Mouse (Mus musculus): ENCODE results near the gene Ror1. TPM values are rescaled to one million over a fixed set of nuclear protein-coding genes. Genes with fewer than 3 reads are reported as not detected.

Gene Ror1
- total RNA-seq, 2 experiments from 2014 or later, result not detected

DNA sequence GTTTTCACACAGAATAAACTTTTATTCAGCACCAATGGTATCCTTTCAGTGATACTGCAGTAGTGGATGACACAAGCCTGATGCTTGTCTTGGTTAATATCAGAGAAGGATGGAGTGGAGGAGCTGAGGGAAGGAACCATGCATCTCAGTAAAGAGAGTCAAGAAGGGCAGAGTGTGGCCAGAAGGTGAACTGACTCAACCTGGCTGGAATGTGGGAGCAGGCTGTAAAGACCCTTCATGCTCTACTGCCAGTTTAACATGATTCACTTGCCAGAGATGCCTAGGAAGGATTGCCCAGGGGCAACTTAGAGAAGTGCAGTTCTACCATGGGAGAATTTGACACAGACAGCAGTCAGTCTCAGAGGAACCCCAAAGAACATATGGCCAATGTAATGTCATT, 191.2 kb downstream of the Ror1 start:
- ATAC-seq (replicated peaks; ENCODE audit: low FRiP score, poor library complexity, severe bottlenecking), result no peak

DNA sequence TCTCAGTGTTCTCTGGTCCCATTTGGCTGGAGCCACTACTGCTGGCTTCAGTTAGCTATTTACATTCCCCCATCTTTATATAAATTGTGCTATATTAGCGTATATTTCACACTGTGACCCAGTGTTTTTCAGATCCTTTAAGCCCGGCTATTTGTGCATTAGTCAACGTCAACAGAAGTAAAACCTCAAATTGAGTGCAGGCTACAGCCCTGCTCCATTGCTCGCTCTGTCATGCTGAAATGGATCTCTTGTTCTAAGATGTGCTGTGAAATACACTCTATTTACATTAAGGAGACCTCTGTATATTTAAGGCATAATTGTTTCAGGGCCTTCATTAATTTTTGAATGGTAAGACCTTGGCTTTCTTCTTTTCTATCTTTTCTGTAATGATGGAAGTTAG, 192.2 kb downstream of the Ror1 start:
- ATAC-seq (replicated peaks; ENCODE audit: low FRiP score, poor library complexity, severe bottlenecking), result no peak

DNA sequence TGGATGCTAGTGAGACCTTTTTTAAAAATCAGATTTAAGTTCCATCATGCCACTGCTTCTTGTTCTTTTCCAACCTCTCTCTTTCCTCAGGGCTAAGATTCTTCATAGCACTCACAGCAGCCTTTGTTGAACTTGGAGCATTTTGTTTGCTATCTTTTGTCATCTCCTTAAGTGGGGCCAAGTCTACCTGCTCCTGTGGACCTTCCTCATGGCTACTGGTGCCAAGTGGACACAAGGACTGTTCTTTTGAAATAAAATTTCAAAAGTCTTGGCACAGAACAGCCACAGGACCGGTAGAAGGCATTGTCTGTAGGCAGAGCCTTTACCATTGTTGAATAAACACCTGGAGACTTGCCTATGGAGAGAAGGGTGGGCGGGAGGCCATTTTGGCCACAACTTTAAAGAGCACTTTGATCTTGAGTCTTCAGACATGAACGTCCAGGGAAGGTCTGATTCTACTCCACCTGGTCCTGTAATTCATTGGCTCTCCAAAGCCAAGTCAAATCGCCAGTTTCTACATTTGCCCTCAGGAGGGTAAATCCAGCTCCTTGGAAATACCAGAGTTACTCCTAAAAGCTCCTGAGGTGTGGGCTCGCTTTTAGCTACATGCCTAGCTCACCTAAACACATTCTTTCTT, 195.5 kb downstream of the Ror1 start:
- ATAC-seq (replicated peaks; ENCODE audit: low FRiP score, poor library complexity, severe bottlenecking), result no peak

DNA sequence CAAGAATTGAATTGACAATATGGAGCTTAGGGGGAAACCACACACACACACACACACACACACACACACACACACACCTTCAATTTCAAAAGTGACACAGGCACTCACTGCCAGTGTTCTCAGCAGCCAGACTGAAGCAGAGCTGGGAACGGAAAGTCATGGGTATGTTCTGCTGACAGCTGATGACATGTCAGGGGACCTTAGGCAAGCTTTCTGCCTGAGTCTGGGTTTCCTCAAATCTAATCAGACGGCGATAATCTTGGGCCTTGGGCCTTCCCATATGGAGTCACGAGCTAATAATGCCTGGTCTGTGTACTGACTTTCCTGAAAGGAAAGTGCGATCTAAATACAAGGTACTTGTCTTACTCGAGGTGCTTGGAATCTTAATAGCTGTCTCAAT, 202.1 kb downstream of the Ror1 start:
- ATAC-seq (replicated peaks; ENCODE audit: low FRiP score, poor library complexity, severe bottlenecking), result no peak

DNA sequence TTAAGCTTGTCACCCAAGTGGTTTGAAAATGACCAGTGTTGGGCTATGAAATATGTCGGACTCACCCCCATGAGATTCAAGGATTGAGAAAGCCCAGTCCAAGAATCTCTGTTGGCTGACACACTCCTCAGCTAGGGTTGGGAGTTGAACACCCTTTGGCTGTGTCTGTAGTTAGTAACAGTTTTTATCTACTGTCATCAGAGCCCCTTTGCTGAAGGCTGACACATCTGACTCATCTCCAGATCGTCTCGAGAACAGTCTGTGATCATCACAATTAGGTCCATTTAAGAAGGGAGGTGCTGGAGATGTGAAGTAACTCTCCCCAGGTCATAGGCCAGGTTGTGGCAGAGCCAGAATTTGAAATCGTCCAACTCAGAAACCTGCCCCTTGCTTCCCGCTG, 203.0 kb downstream of the Ror1 start:
- ATAC-seq (replicated peaks; ENCODE audit: low FRiP score, poor library complexity, severe bottlenecking), result no peak

DNA sequence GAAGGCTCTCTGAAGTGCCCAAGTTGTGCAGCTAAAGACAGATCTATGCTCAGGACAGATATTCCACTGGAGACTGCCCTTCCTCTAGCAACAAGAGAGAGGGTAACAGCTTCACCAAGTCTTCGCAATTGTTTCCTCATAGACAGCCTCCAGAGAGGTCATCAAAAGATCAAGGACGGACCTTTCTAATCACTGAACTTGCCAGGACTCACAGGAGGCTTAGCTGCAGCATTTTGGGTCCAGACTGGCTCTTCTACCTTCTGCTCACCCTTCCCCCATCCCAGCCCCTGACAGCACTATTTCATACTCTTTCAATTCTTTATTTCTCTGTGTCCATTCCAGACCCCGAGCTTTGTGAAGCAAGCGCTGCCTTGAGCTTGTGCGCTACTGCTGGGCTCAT, 204.6 kb downstream of the Ror1 start:
- ATAC-seq (replicated peaks; ENCODE audit: low FRiP score, poor library complexity, severe bottlenecking), result no peak

DNA sequence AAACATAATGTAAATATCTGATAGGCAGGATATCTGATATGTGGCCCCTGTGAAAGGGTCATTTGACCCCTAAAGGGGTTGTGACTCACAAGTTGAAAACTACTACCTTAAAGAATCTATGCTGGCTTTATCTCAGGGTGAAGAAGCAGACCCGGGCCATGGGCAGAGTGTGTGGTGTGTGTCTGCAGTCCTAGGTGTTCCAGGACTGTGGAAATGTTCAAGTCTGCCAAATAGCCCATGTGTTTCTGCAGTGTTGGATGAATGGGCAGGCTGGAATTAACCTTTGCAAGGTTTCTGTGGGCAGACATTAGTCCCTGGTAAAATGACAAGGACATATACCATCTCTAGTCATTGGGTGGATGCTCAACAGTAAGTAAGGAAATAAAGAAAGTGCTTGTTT, 205.8 kb downstream of the Ror1 start:
- ATAC-seq (replicated peaks; ENCODE audit: low FRiP score, poor library complexity, severe bottlenecking), result no peak

DNA sequence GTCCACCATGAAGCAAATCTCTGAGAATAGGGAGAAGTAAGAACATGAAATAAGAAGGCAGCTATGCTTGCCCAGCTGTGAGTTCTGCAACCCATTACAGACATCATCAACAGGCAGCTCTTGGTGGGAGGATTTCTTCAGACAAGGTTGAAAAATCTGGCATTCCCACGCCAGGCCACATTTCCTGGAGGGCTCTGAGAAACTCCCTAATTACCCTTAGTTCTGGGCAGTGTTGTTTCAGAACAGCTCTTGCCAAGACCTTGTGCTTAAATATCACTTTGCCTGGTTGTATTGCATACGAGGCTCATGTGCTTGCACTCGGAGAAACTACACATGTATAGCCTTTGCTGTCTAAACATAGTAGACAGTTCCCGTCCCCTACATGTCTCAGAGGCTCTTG, 211.8 kb downstream of the Ror1 start:
- no peak for ATAC-seq (replicated peaks; ENCODE audit: low FRiP score, poor library complexity, severe bottlenecking)

DNA sequence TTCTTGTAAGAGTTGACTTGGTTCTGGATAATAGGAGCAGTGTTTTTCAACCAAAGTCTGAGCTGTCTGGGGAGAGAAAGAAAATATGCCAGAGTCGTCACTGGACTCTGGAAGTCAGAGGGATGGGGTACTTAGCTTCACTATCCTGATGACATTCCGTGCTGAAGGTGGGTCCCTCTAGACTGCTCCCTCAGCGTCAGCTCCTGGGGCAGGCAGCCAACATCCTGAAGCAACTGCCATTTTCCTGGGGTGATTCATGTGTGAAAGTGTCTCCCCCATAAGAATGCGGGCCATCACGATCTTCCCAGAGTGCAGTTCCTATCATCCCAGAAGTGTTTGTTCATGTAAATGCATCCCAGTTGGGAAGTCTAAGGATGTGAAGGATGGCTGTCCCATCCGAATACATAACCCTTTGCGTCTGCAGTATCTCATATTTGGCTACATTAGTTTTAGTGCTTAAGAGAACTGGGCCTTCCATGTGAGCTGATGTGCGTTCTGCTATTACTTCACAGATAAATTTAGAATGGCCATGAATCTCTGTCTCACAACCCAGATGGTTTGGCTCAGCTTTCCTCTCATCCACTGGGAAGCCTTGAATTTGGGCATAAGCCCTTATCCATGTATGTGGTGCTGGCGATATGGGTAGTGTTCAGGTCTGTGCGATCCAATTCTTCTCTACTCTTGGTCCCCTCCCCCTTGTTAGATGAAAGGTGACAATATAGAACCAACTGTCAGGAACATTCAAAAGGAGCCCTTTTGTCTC, 216.4 kb downstream of the Ror1 start:
- ATAC-seq (replicated peaks; ENCODE audit: low FRiP score, poor library complexity, severe bottlenecking), result no peak

DNA sequence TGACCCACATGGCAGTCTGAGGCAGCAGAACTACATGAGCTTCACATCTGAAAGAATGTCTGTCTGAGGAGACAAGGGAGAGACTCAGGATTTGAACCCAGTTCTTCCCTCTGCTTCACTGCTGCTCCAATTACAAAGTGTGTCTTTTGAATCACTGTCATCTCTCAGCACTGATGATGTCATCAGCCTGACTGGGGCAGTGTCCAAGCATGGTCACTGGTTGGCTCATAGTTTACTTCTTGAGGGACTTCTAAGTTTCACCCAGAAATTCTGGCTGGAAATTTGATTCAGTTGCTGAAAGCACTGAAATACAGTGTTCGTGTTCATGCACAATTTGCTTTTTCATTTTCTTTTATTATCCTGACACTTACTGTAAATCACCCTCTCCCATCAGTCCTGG, 219.5 kb downstream of the Ror1 start:
- ATAC-seq (replicated peaks; ENCODE audit: low FRiP score, poor library complexity, severe bottlenecking), result no peak

DNA sequence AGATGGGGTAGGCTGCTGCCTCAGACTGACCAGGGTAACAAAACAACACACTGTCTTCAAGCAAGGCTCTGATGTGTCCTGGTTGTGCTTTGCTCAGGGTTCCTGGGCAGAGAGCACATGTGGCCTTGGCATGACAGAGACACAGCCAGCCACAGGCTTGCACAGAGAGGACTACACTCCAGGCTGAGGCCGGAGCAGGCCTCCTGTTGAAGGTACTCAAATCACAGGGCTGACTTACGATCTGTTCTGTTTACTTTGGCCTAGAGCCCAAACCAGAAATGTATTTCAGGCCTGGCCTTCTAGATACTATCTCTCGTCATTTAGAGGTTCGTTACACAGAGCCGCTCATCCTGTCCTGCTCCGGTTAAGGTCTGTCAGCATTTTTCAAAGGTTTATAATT, 226.2 kb downstream of the Ror1 start:
- ATAC-seq (replicated peaks; ENCODE audit: low FRiP score, poor library complexity, severe bottlenecking), result no peak

DNA sequence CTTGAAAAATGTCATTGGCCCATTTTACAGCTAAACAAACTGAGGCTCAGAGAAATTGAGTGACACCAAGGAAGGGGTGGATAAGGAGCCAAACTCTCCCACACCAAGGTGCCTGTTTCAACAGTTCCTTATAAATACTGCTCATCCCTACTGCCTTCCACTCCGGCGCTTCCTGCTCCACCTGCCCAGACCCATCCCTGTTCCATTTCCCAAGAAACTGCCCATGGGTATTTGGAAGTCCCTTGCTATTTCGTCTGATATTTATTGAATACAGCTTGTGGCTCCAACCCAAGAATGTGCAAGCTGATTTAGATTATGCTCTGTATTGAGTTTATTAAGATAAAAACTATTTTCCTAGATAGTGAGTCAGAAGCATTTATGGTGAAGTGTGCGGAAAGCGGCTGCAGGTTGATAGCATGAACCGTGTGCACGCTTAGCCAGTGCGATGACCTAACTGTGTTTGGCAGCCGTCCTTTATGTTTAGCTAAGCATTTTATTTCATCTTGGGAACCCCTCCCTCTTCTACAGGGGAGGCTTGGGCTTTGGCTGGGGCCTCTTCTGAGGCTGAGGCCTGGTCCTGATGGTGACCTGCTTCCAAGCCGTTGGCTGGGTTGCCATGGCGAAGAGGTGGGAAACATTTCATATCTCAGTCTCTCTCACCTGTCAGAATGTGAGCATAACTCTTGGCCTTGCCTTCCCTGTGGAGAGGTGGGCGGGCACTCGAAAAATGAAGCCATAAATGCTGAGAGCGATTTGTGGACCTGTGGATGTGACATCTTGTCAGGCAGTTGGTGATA, 229.3 kb downstream of the Ror1 start:
- ATAC-seq (replicated peaks; ENCODE audit: low FRiP score, poor library complexity, severe bottlenecking), result no peak

DNA sequence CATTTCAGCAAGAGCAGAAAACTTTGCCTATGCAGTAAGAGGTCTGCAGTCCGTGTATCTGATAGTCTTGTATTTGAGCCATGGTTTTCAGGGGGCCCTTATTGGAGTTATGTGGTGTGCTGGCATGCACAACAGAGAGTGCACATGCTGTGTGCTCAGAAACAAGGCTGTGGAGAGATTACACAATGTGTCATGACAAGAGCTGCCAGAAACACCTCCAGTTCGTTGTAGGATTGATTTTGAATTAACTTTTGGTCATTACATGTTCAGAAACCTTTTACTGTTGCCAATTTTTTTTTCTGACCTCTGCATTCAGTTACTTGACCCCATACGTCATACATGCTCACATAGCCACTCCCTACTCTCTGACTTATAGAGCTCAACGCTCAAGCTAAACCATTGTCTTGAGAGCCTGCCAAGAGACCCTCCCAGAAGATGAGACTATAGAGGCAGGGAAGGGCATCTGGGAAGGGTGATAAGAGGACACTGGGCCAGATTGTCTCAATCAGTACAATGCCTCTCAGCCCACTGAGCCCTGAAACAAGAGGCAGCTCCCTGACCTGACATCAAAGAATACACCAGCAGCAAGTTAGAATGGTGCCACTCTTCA, 232.9 kb downstream of the Ror1 start:
- ATAC-seq (replicated peaks; ENCODE audit: low FRiP score, poor library complexity, severe bottlenecking), result no peak

DNA sequence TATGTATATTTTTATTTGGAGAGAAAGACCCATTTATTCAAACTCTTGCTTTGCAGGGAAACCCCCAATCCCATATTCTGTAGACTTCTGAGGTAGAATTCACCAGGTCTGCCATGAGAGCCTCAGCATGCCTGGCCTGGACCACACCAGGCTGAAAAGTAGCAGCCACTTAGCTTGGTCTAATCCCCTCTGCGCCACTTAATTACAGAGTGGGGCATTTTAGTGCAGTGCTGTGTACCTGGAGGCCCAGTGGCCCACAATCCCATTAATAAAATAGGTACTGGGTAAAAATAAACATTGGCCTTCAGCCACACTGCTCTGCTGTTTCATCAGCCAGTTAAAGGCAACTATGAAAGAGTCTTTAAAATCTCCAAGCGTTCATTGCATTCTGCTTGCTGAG, 239.6 kb downstream of the Ror1 start:
- ATAC-seq (replicated peaks; ENCODE audit: low FRiP score, poor library complexity, severe bottlenecking), result no peak

DNA sequence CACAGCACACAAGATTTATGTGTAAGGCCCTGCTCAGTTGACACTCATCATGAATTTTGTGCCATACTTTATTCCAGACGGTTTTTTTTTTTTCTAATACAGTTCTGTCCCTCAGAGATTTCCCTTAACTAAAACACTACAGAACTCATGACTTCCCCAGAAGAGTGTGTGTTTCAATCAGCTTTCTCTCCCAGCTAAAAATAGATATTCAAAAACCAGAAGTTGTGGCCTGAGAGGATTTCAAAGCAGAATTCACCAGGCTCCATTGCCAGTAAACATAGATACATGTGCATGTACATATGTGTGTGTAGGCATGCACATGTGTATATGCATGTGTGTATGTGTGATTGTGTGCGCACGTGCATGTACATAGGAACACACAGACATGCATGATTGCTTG, 252.2 kb downstream of the Ror1 start:
- no peak for ATAC-seq (replicated peaks; ENCODE audit: low FRiP score, poor library complexity, severe bottlenecking)

DNA sequence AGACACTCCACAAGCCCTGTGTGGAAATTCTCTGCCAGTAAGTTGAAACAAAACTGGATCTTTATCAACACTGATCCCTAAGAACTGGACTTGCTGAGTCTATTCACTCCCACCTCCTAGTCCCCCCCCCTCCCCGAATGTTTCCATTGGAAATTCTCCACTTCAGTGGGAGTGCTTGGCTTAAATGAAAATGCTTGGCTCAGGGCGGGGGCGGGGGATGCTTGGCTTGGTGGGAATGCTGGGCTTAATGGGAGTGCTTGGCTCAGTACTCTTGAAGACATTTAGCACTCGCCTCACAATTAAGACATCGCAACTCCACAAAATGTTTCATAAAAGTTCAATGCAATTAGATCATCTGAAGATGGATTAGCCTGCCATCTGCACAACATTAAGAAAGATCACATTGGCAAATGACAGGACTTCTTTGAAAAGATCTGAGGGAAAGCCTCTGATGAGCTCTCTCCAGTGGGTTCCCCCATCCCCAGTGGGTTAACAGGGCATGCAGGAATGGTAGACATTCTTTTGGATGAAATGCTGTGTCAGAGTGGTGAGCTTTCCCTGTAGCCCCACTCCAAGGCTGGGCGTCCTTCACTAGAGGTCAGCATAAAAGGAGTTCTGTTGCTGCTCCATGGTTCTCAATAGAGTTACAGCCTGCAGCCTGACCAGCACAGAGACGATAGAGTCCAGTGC, 254.7 kb downstream of the Ror1 start:
- no peak for ATAC-seq (replicated peaks; ENCODE audit: low FRiP score, poor library complexity, severe bottlenecking)

DNA sequence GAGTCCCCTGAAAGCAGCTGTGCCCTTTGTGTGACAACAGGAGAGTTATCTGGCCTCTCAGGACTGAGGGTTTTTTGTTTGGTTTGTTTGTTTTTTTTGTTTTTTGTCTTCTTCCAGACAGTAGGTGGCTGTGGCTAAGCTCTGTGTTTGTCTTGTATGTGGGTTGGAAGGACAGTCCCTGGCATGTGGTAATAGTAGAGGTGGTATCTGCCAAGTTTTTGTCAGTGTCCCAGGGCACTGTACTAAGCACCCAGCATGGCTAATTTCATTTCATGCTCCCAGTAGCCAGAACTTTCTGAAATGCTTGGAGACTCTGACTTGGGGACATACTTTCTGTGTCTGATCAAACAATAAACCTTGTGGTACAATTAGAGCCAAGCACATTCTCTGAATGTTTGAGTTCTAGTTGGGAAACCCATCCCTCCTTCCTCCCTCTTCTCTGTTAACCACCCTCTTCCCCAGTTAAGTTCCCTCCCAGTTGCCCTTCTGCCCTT, 256.3 kb downstream of the Ror1 start:
- no peak for ATAC-seq (replicated peaks; ENCODE audit: low FRiP score, poor library complexity, severe bottlenecking)

DNA sequence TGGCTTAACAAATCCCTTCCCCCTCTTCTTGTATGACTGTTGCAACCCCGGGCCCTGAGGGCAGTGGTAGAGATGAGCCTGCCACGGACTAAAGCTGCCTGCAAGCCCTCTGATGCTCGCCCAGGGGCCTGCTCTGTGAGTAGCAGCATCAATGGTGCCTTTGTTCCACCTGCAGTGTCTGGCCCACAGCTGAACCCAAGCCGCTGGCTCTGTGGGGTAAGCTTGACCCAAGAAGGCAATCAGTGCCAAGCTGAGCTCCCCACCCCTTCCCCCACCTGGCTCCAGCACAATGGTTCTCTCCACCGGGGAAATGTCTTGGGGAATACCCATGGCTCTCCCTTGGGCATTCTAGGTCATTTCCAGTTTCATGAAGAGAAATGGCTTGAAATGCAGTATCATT, 260.0 kb downstream of the Ror1 start:
- no peak for ATAC-seq (replicated peaks; ENCODE audit: low FRiP score, poor library complexity, severe bottlenecking)

DNA sequence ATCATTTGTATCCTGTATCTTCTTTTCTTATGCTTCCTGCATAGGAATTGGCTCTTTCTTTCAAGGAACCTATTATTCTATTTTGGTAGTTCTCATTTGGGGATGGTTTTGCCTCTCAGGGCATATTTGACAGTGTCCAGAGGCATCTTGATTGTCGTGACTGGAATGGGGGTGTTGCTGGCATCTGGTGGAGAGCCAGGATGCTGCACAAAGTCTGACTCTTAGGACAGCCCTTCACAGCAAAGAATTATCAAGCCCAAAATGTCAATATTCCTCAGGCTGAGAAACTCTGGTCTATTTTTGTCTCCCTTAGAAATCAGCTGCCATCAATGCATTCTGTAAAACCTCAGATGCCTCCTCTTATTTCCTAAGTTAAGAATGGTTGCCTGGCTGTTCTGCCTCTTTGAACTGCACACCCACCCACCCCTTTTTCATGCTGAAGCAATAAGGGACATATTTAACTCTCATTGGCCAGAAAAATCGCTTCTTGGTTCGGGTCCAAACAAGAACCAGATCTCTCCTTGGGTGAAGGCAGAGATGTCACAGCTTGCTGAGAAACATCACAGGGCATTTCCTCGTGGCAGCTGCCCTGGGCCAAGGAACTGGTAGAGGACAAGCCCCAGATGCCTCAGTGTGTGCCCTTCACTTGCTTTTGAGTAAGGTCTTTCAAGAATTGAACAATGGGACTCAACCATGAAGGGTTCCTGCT, 262.4 kb downstream of the Ror1 start:
- no peak for ATAC-seq (replicated peaks; ENCODE audit: low FRiP score, poor library complexity, severe bottlenecking)
